Mouse (Mus musculus): ENCODE results near the gene Urgcp. TPM values are rescaled to one million over a fixed set of nuclear protein-coding genes. Genes with fewer than 3 reads are reported as not detected.
A peak's percentile ranks its signal among the peaks of the same experiment; 100 is the strongest.

Gene Urgcp
- total RNA-seq, 2 experiments from 2014 or later: 32.7 to 38.4 TPM

DNA sequence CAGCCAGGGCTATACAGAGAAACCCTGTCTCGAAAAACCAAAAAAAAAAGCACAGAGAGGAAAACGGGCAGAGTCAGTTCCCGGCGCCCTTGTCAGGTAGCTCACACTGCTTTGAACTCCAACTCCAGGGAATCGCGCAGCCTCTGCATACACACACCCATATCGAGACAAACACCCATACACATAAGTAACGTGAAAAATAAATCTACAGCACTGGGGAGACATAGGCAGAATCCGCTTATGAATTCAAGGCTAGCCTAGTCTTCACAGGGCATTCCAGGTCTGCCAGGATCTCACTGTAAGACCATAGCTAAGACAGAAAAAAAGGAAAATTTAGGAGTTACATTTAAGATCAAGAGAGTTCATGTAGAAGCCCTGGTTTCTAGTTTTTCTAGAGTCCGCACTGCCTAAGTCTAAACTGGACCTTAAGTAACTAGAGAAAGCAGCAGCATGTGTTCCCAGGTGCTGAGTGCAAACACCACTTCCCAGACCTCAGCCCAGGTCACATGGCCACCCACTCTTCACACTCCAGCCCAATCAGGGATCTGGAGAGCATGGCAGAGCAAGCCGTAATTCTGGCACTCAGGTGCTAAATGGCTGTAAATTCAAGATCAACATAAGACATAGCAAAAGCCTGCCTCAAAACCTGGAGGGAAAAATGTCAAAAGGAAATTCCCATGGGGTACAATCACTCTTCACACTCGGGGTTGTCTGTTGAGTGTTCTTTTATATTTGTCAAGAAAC is 43.4 kb downstream of the Urgcp start:
- intact Hi-C loops (cut with DNase I; ENCODE audit: low total_unique reads): no loop called here
- no peak for DNase-seq

DNA sequence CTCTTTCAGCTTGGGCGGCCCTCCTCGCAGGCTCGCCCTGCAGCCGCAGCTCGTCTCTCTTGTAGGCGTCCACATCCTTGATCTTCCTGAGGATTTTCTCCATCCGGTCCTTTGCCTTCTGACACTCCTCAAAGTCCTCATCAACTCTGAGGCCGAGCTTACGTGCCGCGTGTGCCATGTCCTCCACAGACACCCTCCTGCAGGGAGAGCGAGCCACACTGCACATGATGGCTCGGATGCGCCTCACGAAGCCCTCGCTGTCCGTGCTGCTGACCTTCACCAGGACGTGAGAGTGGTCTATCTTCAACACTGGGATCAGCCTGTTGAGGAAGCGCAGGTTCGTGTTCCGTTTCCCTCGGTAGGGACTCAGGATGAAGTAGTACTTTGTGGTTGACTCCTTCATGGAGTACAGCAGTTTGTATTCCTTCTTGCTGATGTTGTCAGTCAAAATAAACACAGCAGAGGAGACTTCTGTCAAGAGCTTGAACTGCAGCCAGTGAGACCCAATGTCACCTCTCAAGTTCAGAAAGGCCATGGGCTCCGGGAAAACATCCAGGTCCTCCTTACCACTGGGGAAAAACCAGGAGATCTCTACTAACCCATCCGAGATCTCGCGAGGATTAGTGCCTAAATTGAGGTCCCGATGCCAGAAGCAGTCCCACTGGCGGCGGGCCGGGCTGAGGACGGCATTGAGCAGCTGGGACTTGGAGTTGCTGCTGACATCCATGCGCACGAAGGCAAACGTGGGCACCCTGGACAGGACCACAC is 45.1 kb downstream of the Urgcp start:
- no peak for DNase-seq
- intact Hi-C loops (cut with DNase I; ENCODE audit: low total_unique reads): no loop called here

DNA sequence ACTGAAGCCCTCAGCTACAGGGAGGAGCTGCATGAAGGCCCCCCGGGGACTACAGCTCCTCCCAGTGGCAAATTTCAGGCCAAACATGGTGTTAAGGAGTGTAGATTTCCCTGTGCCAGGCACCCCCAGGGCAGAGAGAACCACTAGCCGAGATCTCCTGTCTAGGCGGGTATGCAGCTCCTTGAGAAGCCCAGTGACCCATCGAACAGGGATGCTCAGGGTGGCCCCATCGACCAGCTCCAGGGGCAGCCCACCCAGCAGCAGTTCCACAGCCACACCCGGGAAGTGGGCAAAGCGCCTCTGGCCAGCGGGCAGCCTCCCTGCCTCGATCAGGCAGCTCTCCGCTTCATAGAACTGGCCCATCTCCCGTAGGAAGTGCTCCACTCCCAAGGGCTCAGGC is 45.9 kb downstream of the Urgcp start:
- intact Hi-C loops (cut with DNase I; ENCODE audit: low total_unique reads): no loop called here

DNA sequence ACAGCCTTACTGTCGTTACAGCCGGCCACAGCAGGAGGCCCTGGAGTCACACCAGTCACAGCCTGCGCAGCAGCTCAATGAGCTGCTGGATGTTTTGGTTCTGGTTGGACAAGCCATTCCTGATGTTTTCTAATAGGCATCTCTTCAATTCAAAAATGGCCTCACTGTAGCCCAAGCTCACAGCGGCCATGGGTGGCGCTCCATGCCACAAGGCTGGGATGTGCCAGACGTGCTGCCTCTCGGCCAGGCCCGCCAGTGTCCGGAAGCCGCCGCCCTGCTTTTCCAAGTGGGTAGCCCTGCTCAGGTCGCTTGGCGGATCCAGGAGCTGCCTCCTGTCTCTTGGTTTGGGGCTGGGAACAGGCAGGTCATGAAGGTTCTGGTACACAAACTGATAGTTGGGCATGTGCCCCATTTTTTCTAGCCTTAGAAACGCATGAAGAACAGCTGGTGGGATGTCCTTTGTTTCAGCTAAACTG is 46.5 kb downstream of the Urgcp start, which contains the start of gene Mrps24:
Mrps24 (minus strand) TSS at position 51 of the 476 bp plus-strand sequence.
- no peak for DNase-seq
- intact Hi-C loops (cut with DNase I; ENCODE audit: low total_unique reads): no loop called here

More for the DNA sequence above, 45.9 kb downstream of the Urgcp start:
- no peak for DNase-seq

DNA sequence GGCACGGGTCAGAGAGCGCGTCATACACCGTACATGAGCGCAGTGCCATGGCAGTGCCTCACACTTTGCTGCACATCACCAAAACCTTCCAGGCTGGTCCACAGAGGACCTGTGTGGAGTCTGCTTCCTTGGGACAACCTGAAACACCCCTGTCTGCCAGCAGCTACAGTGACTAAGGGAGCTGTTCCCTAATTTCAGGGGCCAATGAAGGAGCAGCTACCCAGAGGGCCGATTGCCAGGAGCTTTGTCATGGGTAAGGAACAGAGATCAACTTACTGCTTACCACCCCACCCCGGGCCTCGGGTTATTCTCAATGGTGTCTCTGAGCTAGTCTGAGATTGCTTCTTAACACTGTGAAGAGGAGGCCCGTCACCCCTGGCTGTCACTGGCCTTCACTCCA is 47.0 kb downstream of the Urgcp start:
- intact Hi-C loops (cut with DNase I; ENCODE audit: low total_unique reads): no loop called here
- no peak for DNase-seq

DNA sequence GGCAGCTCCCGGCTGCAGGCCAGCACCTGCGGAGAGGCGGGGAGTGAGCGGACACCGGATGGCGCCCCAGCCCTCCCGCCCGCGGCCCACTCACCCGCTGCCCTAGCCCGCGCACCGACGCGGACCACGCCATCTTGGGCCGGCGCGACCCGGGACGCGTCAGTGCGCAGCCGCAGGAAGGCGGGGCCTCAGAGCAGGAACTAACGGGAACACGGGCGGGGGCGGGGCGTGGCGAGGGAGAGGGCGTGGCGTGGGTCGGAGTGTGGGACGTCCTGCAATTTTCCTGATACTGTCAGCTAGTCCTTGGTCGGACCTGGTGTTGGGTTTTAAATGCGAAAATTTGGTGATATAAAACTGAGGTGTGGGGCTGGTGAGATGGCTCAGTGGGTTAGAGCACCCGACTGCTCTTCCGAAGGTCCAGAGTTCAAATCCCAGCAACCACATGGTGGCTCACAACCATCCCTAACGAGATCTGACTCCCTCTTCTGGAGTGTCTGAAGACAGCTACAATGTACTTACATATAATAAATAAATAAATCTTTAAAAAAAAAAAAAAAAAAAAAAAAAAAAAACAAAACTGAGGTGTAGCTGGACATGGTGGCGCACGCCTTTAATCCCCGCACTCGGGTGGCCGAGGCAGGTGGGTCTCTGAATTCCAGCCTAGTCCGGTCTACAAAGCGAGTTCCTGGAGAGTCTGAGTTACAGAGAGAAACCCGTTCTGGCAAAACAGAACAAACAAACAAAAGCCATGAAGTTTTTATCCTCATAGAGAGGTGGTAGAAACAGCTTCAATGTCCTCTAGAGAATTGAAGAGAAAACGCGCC is 54.4 kb downstream of the Urgcp start:
- intact Hi-C loops (cut with DNase I; ENCODE audit: low total_unique reads): loop anchor here (10.0 kb wide), 1 partner anchor 213 kb away; no protein-coding TSS in a partner anchor
- DNase-seq: peak; percentile 94

DNA sequence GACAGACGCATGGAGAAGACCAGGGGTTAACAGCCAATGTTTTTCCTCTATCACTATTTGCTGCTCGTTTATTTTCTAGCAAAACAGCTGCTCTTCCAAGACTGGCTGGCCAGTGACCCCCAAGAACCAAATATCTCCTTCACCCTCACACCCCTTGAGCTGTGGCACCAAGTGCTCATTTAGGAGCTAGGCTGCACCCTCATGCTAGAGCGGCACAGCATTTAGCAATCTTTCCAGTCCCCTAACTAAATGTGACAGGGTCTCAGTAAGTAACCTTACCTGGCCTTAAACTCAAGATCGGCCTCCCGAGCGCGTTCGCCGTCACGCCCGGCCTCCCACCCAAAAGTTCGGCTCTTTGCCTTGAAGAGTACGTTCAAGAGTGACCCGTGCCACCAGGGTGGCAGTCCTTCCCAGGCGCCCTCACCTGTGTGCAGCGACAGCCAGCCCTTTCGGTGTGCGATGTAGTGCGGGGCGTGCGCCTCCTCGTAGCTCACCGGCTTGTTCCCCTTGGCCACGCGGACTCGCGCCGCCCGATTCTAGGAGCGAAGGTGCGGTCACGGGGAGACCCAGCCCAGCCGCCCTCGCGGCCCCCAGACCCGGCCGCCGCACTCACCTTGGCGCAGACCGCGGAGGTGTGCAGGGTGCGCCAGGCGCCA is 55.2 kb downstream of the Urgcp start:
- DNase-seq: peak; percentile 22
- intact Hi-C loops (cut with DNase I; ENCODE audit: low total_unique reads): loop anchor here (10.0 kb wide), 1 partner anchor 212 kb away; no protein-coding TSS in a partner anchor

DNA sequence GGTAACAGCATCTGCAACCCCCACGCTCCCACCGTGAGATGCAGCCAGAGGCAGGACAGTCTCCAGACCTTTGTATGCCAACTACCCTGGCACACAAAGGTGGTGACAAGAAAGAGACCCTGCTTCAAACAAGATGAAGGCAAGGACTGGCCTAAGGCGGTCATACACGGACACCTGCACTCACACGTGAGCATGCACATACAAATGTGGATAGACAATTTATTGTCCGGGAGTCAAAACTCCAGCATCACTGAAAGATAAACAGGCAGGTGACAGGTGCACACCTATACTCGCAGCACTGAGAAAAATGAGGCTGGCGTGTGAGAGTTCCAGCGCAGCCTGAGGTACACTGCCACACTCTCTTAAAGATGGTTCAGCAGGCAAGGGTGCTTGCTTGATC is 56.2 kb downstream of the Urgcp start:
- intact Hi-C loops (cut with DNase I; ENCODE audit: low total_unique reads): loop anchor here (10.0 kb wide), 1 partner anchor 211 kb away; no protein-coding TSS in a partner anchor
- DNase-seq: no peak

DNA sequence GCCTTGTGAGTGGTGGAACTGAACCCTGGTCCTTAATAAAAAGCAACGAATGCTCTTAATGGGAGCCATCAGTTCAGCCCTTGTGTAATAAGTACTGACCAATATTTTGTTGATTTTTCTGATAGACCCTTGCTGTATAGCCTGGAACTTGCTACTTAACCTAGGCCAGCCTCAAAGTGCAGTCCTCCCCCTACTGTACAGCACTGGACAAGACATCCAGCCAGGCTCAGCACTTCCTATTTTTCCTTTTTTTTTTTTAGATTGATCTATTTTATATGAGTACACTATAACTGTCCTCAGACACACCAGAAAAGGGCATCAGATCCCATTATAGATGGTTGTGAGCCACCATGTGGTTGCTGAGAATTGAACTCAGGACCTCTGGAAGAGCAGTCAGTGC is 58.8 kb downstream of the Urgcp start:
- intact Hi-C loops (cut with DNase I; ENCODE audit: low total_unique reads): loop anchor here (10.0 kb wide), 1 partner anchor 209 kb away; no protein-coding TSS in a partner anchor
- DNase-seq: no peak

DNA sequence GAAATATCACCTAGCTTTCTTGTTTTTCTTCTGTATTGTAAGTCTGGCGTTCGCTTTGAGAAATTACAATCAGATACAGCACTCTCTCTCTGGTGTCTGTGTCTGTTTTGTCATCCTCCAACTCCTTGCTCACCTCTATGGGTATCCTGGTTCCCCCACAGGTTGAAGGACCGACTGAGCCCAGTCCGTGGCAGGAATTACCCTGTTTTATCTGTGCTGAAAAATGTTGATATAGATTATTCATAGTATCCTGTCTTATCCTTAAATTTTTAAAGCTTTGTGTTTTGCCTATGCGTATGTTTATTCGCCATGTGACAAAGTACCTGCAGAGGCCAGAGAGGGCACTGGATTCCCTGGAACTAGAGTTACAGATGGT is 59.2 kb downstream of the Urgcp start:
- DNase-seq: no peak
- intact Hi-C loops (cut with DNase I; ENCODE audit: low total_unique reads): loop anchor here (10.0 kb wide), 1 partner anchor 208 kb away; no protein-coding TSS in a partner anchor

DNA sequence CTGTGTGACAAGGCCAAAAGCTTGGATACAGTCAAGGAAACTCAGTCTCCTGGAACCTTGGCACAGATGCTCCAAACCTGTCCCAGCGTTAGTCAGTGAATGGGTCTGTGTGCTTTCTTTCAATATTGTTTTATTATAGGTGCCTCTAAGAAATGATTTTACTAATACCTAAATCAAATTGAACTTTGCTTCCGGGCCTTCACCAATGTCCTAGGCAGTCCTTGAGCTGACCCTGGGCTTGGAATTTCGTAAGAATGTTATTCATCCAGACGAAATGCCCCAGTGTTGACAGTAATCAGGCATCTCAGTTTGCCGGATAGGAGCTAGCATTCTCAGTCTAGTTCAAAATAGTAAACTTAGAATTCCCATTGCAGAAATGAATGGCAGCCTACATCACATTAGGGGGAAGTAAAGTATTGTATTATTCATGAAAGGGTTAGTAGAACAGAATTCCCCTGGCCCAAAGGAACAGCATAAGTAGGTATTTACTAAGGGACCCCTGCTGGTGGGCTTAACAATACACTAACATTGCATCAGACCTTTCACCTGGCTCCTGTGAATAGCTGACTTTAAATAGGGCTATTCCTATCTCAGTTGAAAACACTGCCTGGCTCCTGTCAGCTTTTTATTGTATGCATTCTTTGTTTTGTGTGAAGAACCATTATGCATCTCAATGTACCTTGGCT is 59.8 kb downstream of the Urgcp start:
- no peak for DNase-seq
- intact Hi-C loops (cut with DNase I; ENCODE audit: low total_unique reads): loop anchor here (10.0 kb wide), 1 partner anchor 208 kb away; no protein-coding TSS in a partner anchor

DNA sequence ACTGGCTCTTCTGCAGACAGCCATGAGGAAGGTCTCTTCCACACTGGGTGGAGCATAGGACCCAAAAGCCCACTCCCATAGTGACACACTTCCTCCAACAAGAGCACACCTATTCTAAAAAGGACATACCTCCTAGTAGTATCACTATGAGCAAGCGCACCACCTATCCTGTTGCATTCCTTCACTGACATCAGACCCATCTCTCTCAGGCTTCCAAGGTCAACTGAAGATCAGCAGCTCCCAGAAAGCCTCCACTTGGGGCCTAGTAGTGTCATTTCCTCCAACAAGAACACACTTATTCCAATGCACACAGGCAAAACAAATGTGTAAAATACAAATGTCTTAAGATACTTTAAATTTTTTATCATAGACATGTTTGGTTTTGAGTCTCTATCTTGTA is 60.4 kb downstream of the Urgcp start:
- intact Hi-C loops (cut with DNase I; ENCODE audit: low total_unique reads): loop anchor here (10.0 kb wide), 1 partner anchor 207 kb away; no protein-coding TSS in a partner anchor
- no peak for DNase-seq

DNA sequence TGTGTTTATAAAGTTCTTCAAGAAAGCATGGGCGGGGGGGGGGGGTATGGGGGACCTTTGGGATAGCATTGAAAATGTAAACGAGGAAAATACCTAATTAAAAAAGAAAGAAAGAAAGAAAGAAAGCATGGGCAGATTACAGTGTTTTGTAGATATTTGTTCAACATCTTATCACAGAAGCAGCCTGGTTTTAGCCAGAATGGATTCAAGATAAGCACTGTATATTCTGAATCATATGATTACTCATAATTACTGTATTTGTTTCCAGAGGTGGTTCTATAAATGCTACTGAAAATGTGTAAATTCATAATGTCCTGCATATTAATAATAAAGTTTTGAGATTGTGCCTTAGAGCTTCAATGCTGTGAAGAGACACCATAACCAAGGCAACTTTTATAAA is 60.9 kb downstream of the Urgcp start:
- DNase-seq: no peak
- intact Hi-C loops (cut with DNase I; ENCODE audit: low total_unique reads): loop anchor here (10.0 kb wide), 1 partner anchor 206 kb away; no protein-coding TSS in a partner anchor

DNA sequence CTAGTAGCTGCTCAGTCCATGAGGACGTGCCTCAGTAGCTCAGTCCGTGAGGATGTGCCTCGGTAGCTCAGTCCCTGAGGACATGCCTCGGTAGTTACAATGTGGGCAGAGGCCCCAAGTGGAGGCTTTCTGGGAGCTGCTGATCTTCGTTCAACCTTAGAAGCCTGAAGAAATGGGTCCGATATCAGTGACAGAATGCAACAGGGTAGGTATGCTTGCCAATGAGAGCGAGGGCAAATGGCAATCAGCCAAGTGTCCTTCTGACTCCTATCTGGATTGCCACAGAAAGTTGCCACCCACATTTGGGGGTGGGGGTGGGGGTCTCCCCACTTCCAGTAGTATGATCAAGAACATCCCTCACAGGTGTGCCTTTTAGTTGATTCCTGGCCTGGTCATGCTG is 61.4 kb downstream of the Urgcp start:
- intact Hi-C loops (cut with DNase I; ENCODE audit: low total_unique reads): loop anchor here (10.0 kb wide), 1 partner anchor 206 kb away; no protein-coding TSS in a partner anchor
- DNase-seq: no peak

DNA sequence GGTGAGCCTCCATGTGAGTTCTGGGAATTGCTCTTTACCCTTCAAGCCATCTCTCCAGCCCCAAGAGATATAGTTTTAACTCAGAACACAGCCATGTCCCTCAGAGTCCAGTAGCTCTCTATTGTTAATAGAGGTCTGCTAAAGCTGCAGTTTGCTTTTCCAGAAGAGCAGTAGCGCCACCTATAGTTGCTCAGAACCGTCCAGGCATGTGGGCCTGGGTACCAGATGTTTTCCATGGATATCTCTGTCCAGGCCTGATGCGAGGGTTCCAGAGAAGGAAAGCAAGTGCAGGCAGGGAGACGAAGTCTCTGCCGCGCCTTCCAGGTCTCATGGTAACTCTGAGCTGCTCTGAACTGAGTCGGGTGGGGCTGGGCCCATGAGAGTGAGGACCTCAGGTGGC is 70.4 kb downstream of the Urgcp start:
- intact Hi-C loops (cut with DNase I; ENCODE audit: low total_unique reads): no loop called here
- peak; percentile 18 for DNase-seq

DNA sequence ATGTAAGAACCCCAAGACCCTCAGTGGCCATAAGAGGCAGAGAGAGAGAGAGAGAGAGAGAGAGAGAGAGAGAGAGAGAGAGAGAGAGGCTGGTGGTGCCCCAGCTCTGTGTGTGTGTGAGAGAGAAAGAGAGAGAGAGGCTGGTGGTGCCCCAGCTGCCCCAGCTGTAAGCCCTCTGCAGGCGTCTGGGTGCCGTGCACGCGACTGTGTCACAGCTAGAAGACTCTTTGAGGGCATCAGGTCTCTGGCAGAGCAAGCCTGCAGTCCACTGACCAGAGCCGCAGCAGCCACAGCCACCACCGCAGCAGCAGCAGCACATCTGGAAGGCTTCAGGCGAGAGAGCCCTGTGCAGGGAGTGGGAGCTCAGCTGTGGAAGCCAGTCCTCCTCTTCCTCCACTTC is 77.9 kb downstream of the Urgcp start:
- no peak for DNase-seq
- intact Hi-C loops (cut with DNase I; ENCODE audit: low total_unique reads): no loop called here

DNA sequence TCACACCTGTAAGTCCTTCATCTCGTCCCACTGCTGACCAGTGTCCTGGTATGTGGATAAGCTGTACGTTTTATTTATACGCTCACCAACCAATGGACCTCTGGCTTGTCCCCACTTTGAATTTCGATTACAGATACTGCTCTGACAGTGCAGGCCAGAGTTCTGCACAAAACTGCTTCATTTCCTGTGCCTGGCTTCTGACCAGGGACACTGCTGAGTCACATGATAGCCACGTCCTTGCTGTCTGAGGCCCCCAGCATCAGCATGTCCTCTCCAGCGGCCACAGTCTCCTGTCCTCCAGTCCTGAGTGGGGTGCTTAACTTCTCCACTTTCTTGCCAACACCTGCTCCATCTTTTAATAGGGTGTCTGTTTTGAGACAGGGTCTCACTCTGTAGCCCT is 79.6 kb downstream of the Urgcp start:
- intact Hi-C loops (cut with DNase I; ENCODE audit: low total_unique reads): no loop called here
- DNase-seq: no peak
